In genomic region chr7:120634301-120634700, GRCm38 (mm10) we compare ENCODE assay signal across 9 mouse cellular contexts. TPM values are rescaled to one million over a fixed set of nuclear protein-coding genes. Genes with fewer than 3 reads are reported as not detected.
A peak's percentile ranks its signal among the peaks of the same experiment; 100 is the strongest.
DNase-seq lines count a peak whose midpoint lies in the region; ATAC-seq and TF ChIP-seq lines count a peak whose summit lies in the region.
"Had no signal": no experiment of that assay in that cellular context is flagged by ENCODE, and none has a peak within 500 bp of the region (broad histone marks: within the 10 kb centered on the region; RNA-seq: fewer than 3 reads in every experiment).

No protein-coding gene starts in this region.

- intact Hi-C loops in heart, postnatal 36 days (cut with DNase I) = loop anchor here (2.0 to 10.0 kb wide), 3 partner anchors 40 to 530 kb away; partner anchors contain the start of genes Mettl9 and Tmem159
- intact Hi-C loops in heart, postnatal 10 days (cut with DNase I) = loop anchor here (5.0 to 10.0 kb wide), 4 partner anchors 190 to 510 kb away; partner anchors contain the start of gene Polr3e
- intact Hi-C loops in left cerebral cortex, postnatal 4 days (cut with DNase I) = no loop called here

- no peak for TF ChIP-seq POLR2A in bone marrow macrophage, adult 2 months (IDR thresholded peaks at IDR 0.05; ENCODE audit: borderline replicate concordance, low read depth, low read length)

- H3K9me3 ChIP-seq in heart, embryonic 11.5 days (replicated peaks; ENCODE audit: control insufficient read depth, low read length) = no peaks in the 10 kb centered on the region
- H3K9me3 ChIP-seq in liver, embryonic 13.5 days (replicated peaks) = no peaks in the 10 kb centered on the region
- H3K9me3 ChIP-seq in stomach, embryonic 14.5 days (ENCODE audit: control insufficient read depth, low read depth, low read length) = no peaks in the 10 kb centered on the region

- no peak for TF ChIP-seq CTCF in bone marrow macrophage, adult 2 months (IDR thresholded peaks at IDR 0.05; ENCODE audit: low read depth, low read length)

- ATAC-seq in heart, embryonic 11.5 days (replicated peaks; ENCODE audit: insufficient number of reproducible peaks, low FRiP score, low TSS enrichment) = no peak
- ATAC-seq in liver, embryonic 13.5 days (ENCODE audit: low read depth) = no peak
- no peak for ATAC-seq in stomach, embryonic 14.5 days (ENCODE audit: insufficient number of reproducible peaks, insufficient read depth, low FRiP score, low read depth)

- H3K4me1 ChIP-seq in heart, embryonic 11.5 days (ENCODE audit: control insufficient read depth, insufficient read depth, low read length) = 0 out of 2 replicates have a peak, but pooled peaks cover 6% of the 10 kb centered on the region
- peaks cover 7% of the 10 kb centered on the region for H3K4me1 ChIP-seq in bone marrow macrophage, adult 2 months (ENCODE audit: control insufficient read depth, insufficient read depth, low read length)
- H3K4me1 ChIP-seq in liver, embryonic 13.5 days (replicated peaks) = peaks cover 20% of the 10 kb centered on the region
- peaks cover 2% of the 10 kb centered on the region; the same call in 1 of the 2 replicates for H3K4me1 ChIP-seq in stomach, embryonic 14.5 days (ENCODE audit: control insufficient read depth, insufficient read depth, low read length)

- H3K27me3 ChIP-seq in heart, embryonic 11.5 days (ENCODE audit: control insufficient read depth, insufficient read depth, low read length) = no peaks in the 10 kb centered on the region
- H3K27me3 ChIP-seq in liver, embryonic 13.5 days = no peaks in the 10 kb centered on the region
- no peaks in the 10 kb centered on the region for H3K27me3 ChIP-seq in stomach, embryonic 14.5 days (ENCODE audit: control insufficient read depth, insufficient read depth, low read length)

- peak overlapping the region; percentile 97 for H3K9ac ChIP-seq in heart, embryonic 11.5 days (ENCODE audit: low read depth, low read length)
- peak overlapping the region; percentile 96 for H3K9ac ChIP-seq in liver, embryonic 13.5 days
- peak overlapping the region; percentile 86 for H3K9ac ChIP-seq in stomach, embryonic 14.5 days (replicated peaks; ENCODE audit: low read depth, low read length)

- 5% methylated on average over 9 of the region's 9 CpGs for WGBS in heart, embryonic 11.5 days (ENCODE audit: insufficient replicate concordance)
- 13% methylated on average over 9 of the region's 9 CpGs for WGBS in liver, embryonic 13.5 days (ENCODE audit: insufficient replicate concordance)
- 6% methylated on average over 9 of the region's 9 CpGs for WGBS in stomach, embryonic 14.5 days

- H3K36me3 ChIP-seq in heart, embryonic 11.5 days (ENCODE audit: control insufficient read depth, insufficient read depth, low read length) = peaks cover 4% of the 10 kb centered on the region
- peaks cover 18% of the 10 kb centered on the region for H3K36me3 ChIP-seq in liver, embryonic 13.5 days
- H3K36me3 ChIP-seq in stomach, embryonic 14.5 days (ENCODE audit: control insufficient read depth, insufficient read depth, low read length) = peaks cover 13% of the 10 kb centered on the region

- DNase-seq in heart, postnatal 36 days = no peak
- DNase-seq in heart, postnatal 10 days = peak; percentile 14 to 23
- DNase-seq in liver, embryonic 13.5 days = peak; percentile 11
- no peak for DNase-seq in layer of hippocampus, adult 11-12 months (ENCODE audit: low spot score)
- no peak for DNase-seq in left cerebral cortex, postnatal 4 days

- H3K4me2 ChIP-seq in heart, embryonic 11.5 days = peak overlapping the region; percentile 81
- H3K4me2 ChIP-seq in liver, embryonic 13.5 days = peak overlapping the region; percentile 74
- peak overlapping the region; percentile 66 for H3K4me2 ChIP-seq in stomach, embryonic 14.5 days (replicated peaks; ENCODE audit: low read depth, low read length)

- peak overlapping the region; percentile 93; the same call in 1 of the 2 replicates for H3K27ac ChIP-seq in heart, embryonic 11.5 days (ENCODE audit: low read depth, low read length)
- H3K27ac ChIP-seq in bone marrow macrophage, adult 2 months (ENCODE audit: insufficient read depth, low read depth, low read length) = peak overlapping the region; percentile 57
- peak overlapping the region; percentile 87 for H3K27ac ChIP-seq in liver, embryonic 13.5 days
- H3K27ac ChIP-seq in stomach, embryonic 14.5 days (ENCODE audit: low read length) = peak overlapping the region; percentile 93

- peak overlapping the region; percentile 88 for H3K4me3 ChIP-seq in heart, embryonic 11.5 days (ENCODE audit: low read depth, low read length)
- H3K4me3 ChIP-seq in bone marrow macrophage, adult 2 months (ENCODE audit: insufficient read depth, low read length) = peak overlapping the region; percentile 89
- H3K4me3 ChIP-seq in liver, embryonic 13.5 days (replicated peaks) = peak overlapping the region; percentile 98
- H3K4me3 ChIP-seq in stomach, embryonic 14.5 days (ENCODE audit: low read depth, low read length) = peak overlapping the region; percentile 84

RNA-seq across cellular contexts. Expression of gene Uqcrc2, which starts 0.7 kb away (rescaled TPM):
- 429 and 456 TPM in 2 replicates for polyA plus RNA-seq in heart, embryonic 11.5 days (2014; fragmentation: Nextera tagmentation; extraction: Ambion mirVana)
- 1,000 to 10,000 TPM; 1,148 to 1,194 TPM for total RNA-seq in heart, postnatal 36 days (2021)
- 75.3 and 99.8 TPM in 2 replicates for polyA plus RNA-seq in bone marrow macrophage, adult 2 months (2012; ENCODE audit: insufficient read depth, insufficient read length, missing spikeins)
- total RNA-seq in heart, postnatal 10 days (2021) = 100 to 1,000 TPM; 945 to 970 TPM
- 150 and 169 TPM in 2 replicates for polyA plus RNA-seq in liver, embryonic 13.5 days (2015; fragmentation: Nextera tagmentation; extraction: Ambion mirVana)
- 197 and 198 TPM in 2 replicates for polyA plus RNA-seq in stomach, embryonic 14.5 days (2014; fragmentation: Nextera tagmentation; extraction: Ambion mirVana)
- total RNA-seq in left cerebral cortex, postnatal 4 days (2021) = 100 to 1,000 TPM; 187 to 198 TPM

RNA-seq across cellular contexts. Expression of gene Pdzd9, which starts 35.8 kb away (rescaled TPM):
- 0.28 and 0.43 TPM in 2 replicates for polyA plus RNA-seq in heart, embryonic 11.5 days (2014; fragmentation: Nextera tagmentation; extraction: Ambion mirVana)
- total RNA-seq in heart, postnatal 36 days (2021) = not detected
- polyA plus RNA-seq in bone marrow macrophage, adult 2 months (2012; ENCODE audit: insufficient read depth, insufficient read length, missing spikeins) = 0.37 and 0.42 TPM in 2 replicates
- not detected for total RNA-seq in heart, postnatal 10 days (2021)
- polyA plus RNA-seq in liver, embryonic 13.5 days (2015; fragmentation: Nextera tagmentation; extraction: Ambion mirVana) = 0.08 and 0.09 TPM in 2 replicates
- 0.20 and 0.43 TPM in 2 replicates for polyA plus RNA-seq in stomach, embryonic 14.5 days (2014; fragmentation: Nextera tagmentation; extraction: Ambion mirVana)
- under 1 TPM in 1 of 2 experiments, not detected in 1; 0.26 TPM for total RNA-seq in left cerebral cortex, postnatal 4 days (2021)
- total RNA-seq: adrenal gland, postnatal 36 days had no signal

RNA-seq across cellular contexts. Expression of gene Mosmo, which starts 43.1 kb away (rescaled TPM):
- polyA plus RNA-seq in heart, embryonic 11.5 days (2014; fragmentation: Nextera tagmentation; extraction: Ambion mirVana) = 12.5 and 17.8 TPM in 2 replicates
- total RNA-seq in heart, postnatal 36 days (2021) = 10 to 100 TPM; 31.4 to 36.2 TPM
- polyA plus RNA-seq in bone marrow macrophage, adult 2 months (2012; ENCODE audit: insufficient read depth, insufficient read length, missing spikeins) = 22.2 and 35.0 TPM in 2 replicates
- total RNA-seq in heart, postnatal 10 days (2021) = 10 to 100 TPM; 29.0 to 33.7 TPM
- polyA plus RNA-seq in liver, embryonic 13.5 days (2015; fragmentation: Nextera tagmentation; extraction: Ambion mirVana) = 7.4 and 8.8 TPM in 2 replicates
- 15.8 and 16.5 TPM in 2 replicates for polyA plus RNA-seq in stomach, embryonic 14.5 days (2014; fragmentation: Nextera tagmentation; extraction: Ambion mirVana)
- total RNA-seq in left cerebral cortex, postnatal 4 days (2021) = 10 to 100 TPM; 46.2 to 50.0 TPM

Comparison
In these comparisons a context has a peak if more than half of its experiments do, and no peak if none do; other contexts are left out.
1. DNase-seq: peak in heart, postnatal 10 days (2 of 2) and liver, embryonic 13.5 days (single experiment); none in heart, postnatal 36 days (0 of 2), layer of hippocampus, adult 11-12 months (single experiment) and left cerebral cortex, postnatal 4 days (single experiment).
2. Peak in every context shown above with its lines, with median percentiles within 50 percentile points of each other: H3K27ac ChIP-seq, H3K4me2 ChIP-seq, H3K4me3 ChIP-seq and H3K9ac ChIP-seq.